Mouse (Mus musculus): ENCODE measurements at regions not wholly inside any gene's neighbourhood (a gene's known extent, or its start where the extent isn't known, plus 50 kb on each side); places are given as distances from the start of the nearest gene placed in this dataset.

DNA sequence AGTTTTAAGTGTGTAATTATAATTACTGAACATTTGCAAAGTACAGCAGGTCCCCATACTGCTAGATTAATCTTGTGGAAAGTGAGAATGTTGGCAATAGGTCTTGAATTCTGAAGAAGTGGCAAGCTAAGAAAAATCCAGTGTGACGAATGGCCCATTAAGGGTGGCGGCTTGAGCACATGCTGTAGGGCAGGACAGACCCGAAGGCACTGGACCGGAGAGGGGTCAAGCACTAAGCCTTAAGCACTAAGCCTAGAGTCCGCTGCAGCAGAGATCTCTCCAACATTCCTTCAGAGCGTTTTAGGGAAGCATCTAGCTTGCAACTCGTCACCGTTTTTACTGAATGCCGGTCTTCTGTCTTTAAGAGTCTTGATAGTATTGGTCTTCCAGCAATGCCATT lies 105.6 kb downstream of the Aldh8a1 start:
- no peak for DNase-seq (ENCODE audit: low read depth, low spot score)

DNA sequence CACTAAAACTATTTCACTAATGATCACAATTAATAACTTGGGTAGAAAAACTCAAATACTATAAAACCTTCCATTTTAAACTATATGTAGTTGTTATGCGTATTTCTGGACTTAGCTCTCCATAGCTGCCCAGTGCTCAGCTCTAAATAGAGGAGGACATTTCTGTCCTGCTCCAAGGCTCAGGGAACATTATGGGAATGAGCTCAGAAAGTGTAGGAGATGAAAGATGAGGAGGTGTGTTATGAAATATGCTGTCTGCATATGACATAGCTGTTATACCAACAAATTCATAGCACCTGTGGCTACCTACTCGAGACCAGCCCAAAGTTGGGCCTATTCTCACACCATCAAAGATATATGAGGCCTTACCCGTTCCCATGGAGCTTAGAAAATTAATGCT lies 106.3 kb downstream of the Aldh8a1 start:
- DNase-seq (ENCODE audit: low read depth, low spot score): no peak

DNA sequence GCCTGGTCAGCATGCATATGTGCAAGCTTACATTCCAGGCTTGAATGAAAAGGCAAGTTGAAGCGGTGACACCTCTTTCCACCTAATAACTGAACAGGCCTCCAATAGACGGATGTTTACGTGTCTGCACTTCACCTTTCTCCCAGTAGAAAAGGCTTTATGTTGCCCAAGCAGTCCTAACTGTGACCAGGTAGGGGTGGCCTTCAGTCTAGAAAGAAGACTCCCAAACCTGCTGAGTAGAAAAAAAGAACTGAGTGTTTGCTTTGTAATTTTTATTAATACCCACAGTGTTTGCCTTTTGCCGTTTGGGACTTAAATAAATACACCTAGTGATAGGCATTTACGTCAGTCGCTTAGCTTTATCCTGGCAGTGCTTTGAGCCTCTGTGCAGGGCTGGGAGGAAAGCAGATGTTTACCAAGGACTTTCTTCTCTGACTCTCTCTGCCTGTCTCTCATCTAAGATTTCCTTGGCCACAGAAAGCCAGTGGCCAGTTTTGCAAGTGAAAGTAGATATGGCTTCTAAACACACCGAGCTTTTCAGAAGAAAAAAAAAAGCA lies 104.5 kb upstream of the 1700020N01Rik start:
- no peak for DNase-seq (ENCODE audit: low read depth, low spot score)

- no peak for DNase-seq (ENCODE audit: low read depth, low spot score)
Observed at GRCm38 (mm10) chr10:21490910-21491309, 102.0 kb upstream of the 1700020N01Rik start.

DNA sequence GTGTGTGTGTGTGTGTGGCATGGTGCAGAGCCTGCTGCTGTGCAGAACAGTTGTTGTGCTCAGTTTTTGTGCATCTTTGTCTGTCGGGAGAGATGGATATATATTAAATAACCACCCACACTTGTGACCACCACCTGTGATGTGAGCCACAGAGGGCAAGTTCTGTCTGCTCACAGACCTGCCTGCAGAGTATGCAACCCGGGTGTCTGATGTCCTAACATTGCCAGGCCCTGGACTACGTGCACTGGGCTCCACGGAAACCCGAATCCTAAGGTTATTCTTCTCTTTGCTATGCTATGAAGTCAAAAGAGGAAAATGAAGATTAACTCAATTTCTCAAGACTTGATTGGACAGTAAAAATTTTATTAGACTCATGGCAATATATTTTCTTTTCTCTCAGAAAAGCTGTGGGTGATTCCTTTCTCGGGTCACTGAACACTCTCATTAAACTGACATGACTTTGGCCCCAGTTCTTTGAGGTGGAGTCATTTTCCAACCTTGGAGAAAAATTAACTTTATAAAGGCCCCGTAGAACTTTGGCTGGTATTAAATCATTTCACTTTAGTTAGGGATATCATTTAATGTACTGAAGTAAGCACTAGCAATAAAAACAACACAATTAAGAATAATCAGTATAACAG lies 100.6 kb upstream of the 1700020N01Rik start:
- DNase-seq (ENCODE audit: low read depth, low spot score): no peak

DNA sequence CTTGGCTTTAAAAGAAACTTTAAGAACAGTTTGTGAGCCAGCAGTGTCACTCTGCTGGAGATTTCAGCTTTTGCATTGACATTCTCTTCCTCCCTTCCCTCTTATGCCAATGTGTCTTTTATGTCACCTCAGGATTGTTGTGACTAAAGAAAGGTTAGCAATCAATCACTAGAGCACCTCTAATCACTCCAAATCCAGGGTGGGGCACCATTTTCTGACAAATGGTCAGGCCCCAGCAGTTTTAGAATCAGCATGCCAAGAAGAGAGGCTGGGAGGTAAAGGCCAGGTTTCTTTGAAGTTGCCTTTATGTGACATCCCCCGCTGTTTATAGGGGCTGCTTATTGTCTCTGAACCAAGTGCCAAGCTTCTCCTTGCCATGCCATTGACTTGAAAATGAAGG lies 98.4 kb upstream of the 1700020N01Rik start:
- no peak for DNase-seq (ENCODE audit: low read depth, low spot score)

- no peak for DNase-seq (ENCODE audit: low read depth, low spot score)
Observed at GRCm38 (mm10) chr10:21497110-21497509, 95.8 kb upstream of the 1700020N01Rik start.

GRCm38 (mm10) chr10:21498143-21498542 lies 94.8 kb upstream of the 1700020N01Rik start:
- no peak for DNase-seq (ENCODE audit: low read depth, low spot score)

- no peak for DNase-seq (ENCODE audit: low read depth, low spot score)
Observed at GRCm38 (mm10) chr10:21501658-21502057, 91.3 kb upstream of the 1700020N01Rik start.

DNA sequence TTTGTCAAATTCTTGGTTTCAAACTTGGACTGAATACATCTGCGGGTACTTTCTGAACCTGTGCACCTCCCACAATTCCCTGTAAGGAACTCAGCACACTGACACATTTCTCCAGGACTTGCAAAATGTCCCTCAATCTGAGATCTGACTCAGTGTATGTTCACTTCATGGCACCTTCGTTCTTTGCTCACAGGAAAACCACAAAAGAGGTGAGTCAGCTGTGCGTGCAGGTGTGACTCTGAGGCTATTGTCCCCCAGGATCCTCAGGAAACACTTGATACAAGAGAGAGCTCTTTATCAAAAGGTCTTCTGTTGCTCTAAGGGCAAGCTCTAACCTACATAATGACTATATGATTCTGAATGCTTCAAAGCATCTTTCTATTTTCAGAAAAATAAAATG lies 88.5 kb upstream of the 1700020N01Rik start:
- DNase-seq (ENCODE audit: low read depth, low spot score): no peak

GRCm38 (mm10) chr10:21511386-21511785 lies 81.6 kb upstream of the 1700020N01Rik start:
- no peak for DNase-seq (ENCODE audit: low read depth, low spot score)

GRCm38 (mm10) chr10:21512486-21512885 lies 80.5 kb upstream of the 1700020N01Rik start:
- DNase-seq (ENCODE audit: low read depth, low spot score): no peak

GRCm38 (mm10) chr10:21517721-21518120 lies 75.2 kb upstream of the 1700020N01Rik start:
- no peak for DNase-seq (ENCODE audit: low read depth, low spot score)

DNA sequence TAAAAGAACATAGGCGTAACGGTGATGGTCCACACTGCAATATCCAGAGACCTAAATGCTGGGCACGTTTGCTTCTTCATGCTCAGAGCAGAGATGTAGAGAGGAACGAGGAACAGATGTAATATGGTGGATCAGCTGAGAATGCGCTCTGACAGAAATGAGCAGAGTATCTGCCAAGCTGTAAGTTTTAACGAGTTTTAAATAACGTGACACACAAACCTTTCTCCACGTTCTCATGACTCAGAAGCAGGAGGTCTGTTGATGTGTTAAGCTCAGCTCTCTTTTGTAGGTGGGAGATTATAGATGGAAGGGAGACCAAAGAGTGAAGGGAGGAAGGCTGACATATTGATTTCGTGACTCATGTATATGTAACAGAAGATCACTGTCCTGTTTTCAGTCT lies 72.1 kb upstream of the 1700020N01Rik start:
- DNase-seq (ENCODE audit: low read depth, low spot score): no peak

GRCm38 (mm10) chr10:21525555-21525954 lies 67.4 kb upstream of the 1700020N01Rik start:
- DNase-seq (ENCODE audit: low read depth, low spot score): no peak

GRCm38 (mm10) chr10:21528396-21528795 lies 64.5 kb upstream of the 1700020N01Rik start:
- DNase-seq (ENCODE audit: low read depth, low spot score): peak; percentile 55

DNA sequence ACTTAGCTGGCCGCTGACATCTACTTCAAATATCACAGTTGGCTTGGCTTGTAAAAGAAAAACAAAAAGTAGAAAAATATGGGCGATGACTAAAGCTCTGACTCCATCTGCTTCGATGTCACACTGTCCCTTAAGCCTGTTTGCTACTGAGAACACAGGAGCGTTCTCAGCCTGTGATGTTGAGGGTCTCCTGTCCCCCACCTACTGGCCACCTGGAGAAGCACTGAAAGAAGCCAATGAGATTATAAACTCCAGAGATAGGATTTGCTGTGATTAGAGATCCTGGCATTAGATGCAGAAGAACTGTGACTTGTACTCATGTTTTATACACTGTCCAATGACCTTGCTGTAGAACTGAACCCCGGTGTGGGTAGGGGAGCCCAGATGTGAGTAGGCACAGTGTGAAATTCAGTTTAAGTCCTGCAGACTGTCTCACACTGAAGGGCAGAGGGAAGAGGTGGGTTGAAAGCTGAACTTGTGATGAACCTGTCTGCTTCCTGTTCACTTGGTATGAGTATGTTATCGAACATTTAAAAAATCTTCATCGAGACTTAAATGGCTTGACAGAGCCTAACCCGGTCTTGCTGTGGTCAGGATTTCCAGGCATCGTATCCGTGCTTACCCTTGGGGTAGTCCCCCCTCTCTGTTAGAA lies 63.7 kb upstream of the 1700020N01Rik start:
- no peak for DNase-seq (ENCODE audit: low read depth, low spot score)

DNA sequence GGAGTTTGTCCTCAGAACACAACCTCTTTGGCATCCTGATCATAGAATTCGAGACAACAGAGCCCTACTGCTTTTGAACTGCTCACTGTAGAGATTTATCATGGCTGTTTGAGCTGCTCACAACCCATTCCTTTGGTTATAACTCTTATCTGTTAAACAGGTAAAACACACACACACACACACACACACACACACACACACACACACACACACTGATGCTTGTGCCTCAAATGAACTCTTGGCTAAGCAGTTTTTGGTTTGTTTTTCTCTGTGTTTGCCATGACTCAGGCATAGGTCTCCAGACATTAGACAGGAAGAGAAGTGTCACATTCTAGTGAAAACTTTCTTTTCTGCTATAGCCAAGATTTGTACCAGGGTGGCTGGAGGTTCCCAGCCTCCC lies 60.8 kb upstream of the 1700020N01Rik start:
- DNase-seq (ENCODE audit: low read depth, low spot score): no peak

GRCm38 (mm10) chr10:21535631-21536030 lies 57.3 kb upstream of the 1700020N01Rik start:
- DNase-seq (ENCODE audit: low read depth, low spot score): no peak

GRCm38 (mm10) chr10:21538481-21538880 lies 54.5 kb upstream of the 1700020N01Rik start:
- DNase-seq (ENCODE audit: low read depth, low spot score): no peak
